Mouse (Mus musculus): ENCODE measurements around the gene Prss46.

- TF ChIP-seq POLR2A (IDR thresholded peaks at IDR 0.05; ENCODE audit: control insufficient read depth, low read depth, low read length) (peak; percentile 52), CTCF (IDR thresholded peaks at IDR 0.05; ENCODE audit: control insufficient read depth, insufficient read depth, insufficient replicate concordance, low read depth, low read length) (no peak)
These were observed 35.8 kb downstream of the Prss46 start, which contains the start of gene Tmie for GRCm38 (mm10) chr9:110879998-110880561.

All from testis, adult 2 months (tissue).